Mouse (Mus musculus) erythroblast, embryonic 14.5 days (primary cell): ENCODE data around the gene Map3k7.

Experiments used
- GATA1 ChIP-seq: IDR thresholded peaks from 2 replicates; pipeline ENCODE4 v1.6.1; 2012; ENCODE audit warnings: low read length, inconsistent platforms, mixed read lengths
- TAL1 ChIP-seq: IDR thresholded peaks from 3 replicates; pipeline ENCODE4 v1.6.1; 2012; ENCODE audit warnings: low read length, inconsistent platforms, mixed read lengths

- no peak for TF ChIP-seq TAL1
- TF ChIP-seq GATA1: no peak
These were observed 37.6 kb downstream of the Map3k7 start for GRCm38 (mm10) chr4:32001498-32001897.
